Mouse (Mus musculus) lung, adult 10 weeks (tissue): ENCODE results near the gene Tada1. TPM values are rescaled to one million over a fixed set of nuclear protein-coding genes. Genes with fewer than 3 reads are reported as not detected.

ENCODE experiments used
- polyA plus RNA-seq: library from polyadenylated mRNA; stranded (reverse); fragments of 350-450 nt; fragmentation: Illumina TruSeq; extraction: RNeasy Lipid Tissue Mini Kit (QIAGEN cat#74804); gene quantifications from one replicate; pipeline ENCODE4 v1.2.3, GENCODE M21; 2014; ENCODE audit warnings: low read depth, low replicate concordance; ENCODE audit not compliant: insufficient read depth

The Tada1 gene
- 13.8 TPM for polyA plus RNA-seq

DNA sequence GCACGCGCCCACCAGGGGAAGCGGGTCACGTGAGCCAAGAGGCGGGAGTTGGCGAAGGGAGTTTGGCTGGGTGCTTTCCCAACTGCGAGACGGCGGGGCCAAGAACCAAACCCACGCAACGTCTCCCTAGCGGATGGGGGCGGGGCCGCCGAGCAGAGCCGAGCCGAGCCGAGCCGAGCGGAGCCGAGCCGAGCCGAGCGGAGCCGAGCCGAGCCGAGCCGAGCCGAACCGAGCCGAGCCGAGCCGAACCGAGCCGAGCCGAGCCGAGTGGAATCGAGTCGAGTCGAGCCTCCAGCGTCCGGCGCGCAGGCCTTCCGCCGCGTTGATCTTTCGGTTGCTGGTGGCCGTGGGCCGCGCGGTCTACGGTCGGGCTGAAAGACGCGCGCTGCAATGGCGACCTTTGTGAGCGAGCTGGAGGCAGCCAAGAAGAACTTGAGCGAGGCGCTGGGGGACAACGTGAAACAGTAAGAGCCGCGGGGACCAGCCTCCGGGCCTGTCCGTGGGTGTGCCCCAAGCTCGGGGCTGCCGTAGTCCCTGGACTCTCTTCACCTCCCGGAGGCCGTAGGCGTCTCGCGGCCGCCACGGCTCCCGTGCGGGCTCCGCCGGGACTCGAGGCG lies at the start of gene Tada1:
Gene Tada1 (plus strand): TSS at position 85 of the 617 bp plus-strand sequence.

DNA sequence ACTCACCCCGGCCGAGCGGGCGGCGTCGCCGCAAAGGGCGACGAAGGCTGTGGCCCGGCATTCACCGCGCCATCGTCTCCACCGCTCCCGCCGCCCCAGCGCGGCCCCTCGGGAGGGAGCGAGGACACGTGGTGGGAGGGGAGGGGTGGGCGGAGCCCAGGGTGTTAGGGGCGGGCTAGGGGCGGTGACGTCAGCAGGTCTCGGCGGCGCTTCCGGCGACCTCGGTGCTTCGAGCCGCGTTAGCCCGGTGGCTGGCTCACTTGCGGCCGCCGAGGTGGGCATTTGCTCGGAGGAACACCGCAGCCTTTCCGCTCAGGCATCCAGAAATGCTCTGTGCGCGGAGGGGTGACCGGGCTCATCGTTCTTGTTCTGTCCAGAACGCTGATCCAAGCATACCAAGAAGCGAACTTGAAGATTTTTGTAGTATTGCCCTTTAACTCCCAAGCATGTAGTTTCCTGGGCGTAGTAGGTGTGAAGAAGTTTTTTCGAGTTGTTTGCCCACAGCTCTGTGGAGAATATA lies 30.9 kb downstream of the Tada1 start, which contains the start of gene Pogk:
Gene Pogk (minus strand): TSS at position 163 of the 520 bp plus-strand sequence.

Other genes with a start within 250 kb of the Tada1 start
- not detected for gene Gpa33, start 248.9 kb upstream of the Tada1 start, polyA plus RNA-seq
- 0.20 TPM for gene Mael, start 140.3 kb upstream of the Tada1 start, polyA plus RNA-seq
- 1.3 TPM for gene Ildr2, start 125.0 kb upstream of the Tada1 start, polyA plus RNA-seq
- gene Pogk, start 30.8 kb downstream of the Tada1 start, polyA plus RNA-seq, result 2.9 TPM
- gene Gm4846, start 118.5 kb downstream of the Tada1 start, polyA plus RNA-seq, result not detected